Mouse (Mus musculus) hindbrain, embryonic 11.5 days (tissue): Measurements from ENCODE around the gene Polrmt. TPM values are rescaled to one million over a fixed set of nuclear protein-coding genes. Genes with fewer than 3 reads are reported as not detected.
"Not testable (repeated sequence)": the region's sequence is repeated elsewhere in the genome, so short reads cannot be mapped to it uniquely, and the experiment has no call there.

ENCODE experiments used
- ATAC-seq: fragments of 200-750 bp; cut with Nextera tagmentation; 2 replicates; pipeline ENCODE4 v1.8.0; 2017; ENCODE audit warnings: mild to moderate bottlenecking, moderate TSS enrichment, moderate library complexity; ENCODE audit not compliant: low FRiP score
- DNase-seq: peaks from one replicate; pipeline ENCODE4 v3.0.0-alpha.2; 2015; ENCODE audit warnings: low spot score
- H3K27ac ChIP-seq: fragments of 300-500 bp; sonication (generic); 2 replicates; pipeline ENCODE4 v1.5.1; 2014; ENCODE audit warnings: mild to moderate bottlenecking, low read depth, low read length
- H3K27me3 ChIP-seq: fragments of 300-500 bp; sonication (generic); 2 replicates; pipeline ENCODE4 v1.6.1; 2014; ENCODE audit warnings: mild to moderate bottlenecking, low read length, moderate library complexity, mixed read lengths; ENCODE audit not compliant: control insufficient read depth, insufficient read depth
- H3K36me3 ChIP-seq: fragments of 300-500 bp; sonication (generic); 2 replicates; pipeline ENCODE4 v1.6.1; 2014; ENCODE audit warnings: mild to moderate bottlenecking, low read length, moderate library complexity, mixed read lengths; ENCODE audit not compliant: control insufficient read depth, insufficient read depth
- H3K4me1 ChIP-seq: fragments of 300-500 bp; sonication (generic); replicated peaks from 2 replicates; pipeline ENCODE4 v1.6.1; 2014; ENCODE audit warnings: low read length, mixed read lengths; ENCODE audit not compliant: control insufficient read depth, insufficient read depth
- H3K4me2 ChIP-seq: fragments of 300-500 bp; sonication (generic); replicated peaks from 2 replicates; pipeline ENCODE4 v1.6.1; 2014; ENCODE audit warnings: mild to moderate bottlenecking, low read depth, low read length
- H3K4me3 ChIP-seq: fragments of 300-500 bp; sonication (generic); 2 replicates; pipeline ENCODE4 v1.5.1; 2014; ENCODE audit warnings: low read depth, low read length
- H3K9ac ChIP-seq: fragments of 300-500 bp; sonication (generic); 2 replicates; pipeline ENCODE4 v1.6.1; 2014; ENCODE audit warnings: low read depth, low read length
- H3K9me3 ChIP-seq: fragments of 300-500 bp; sonication (generic); 2 replicates; pipeline ENCODE4 v1.6.1; 2016; ENCODE audit warnings: low read length; ENCODE audit not compliant: control insufficient read depth
- WGBS: fragments of 180-500 bp; shearing (Covaris S2); extraction: QIAGEN DNeasy Blood & Tissue Kit; methylation state at CpG from one replicate; pipeline ENCODE4 v1.1.7; 2014; 5-methylcytosine and 5-hydroxymethylcytosine counted together
- polyA plus RNA-seq: library from polyadenylated mRNA; unstranded; fragments of >200 nt; fragmentation: Nextera tagmentation; extraction: Ambion mirVana; gene quantifications from 2 replicates; pipeline ENCODE4 v1.2.1, GENCODE M21; 2014

Gene Polrmt
- polyA plus RNA-seq, 1 experiment from 2014 or later: 26.8 TPM

- ATAC-seq (peak; percentile 96), DNase-seq (peak; percentile 100)
- peak within 1 kb of the TSS; percentile 67 for H3K4me3 ChIP-seq
- H3K36me3 ChIP-seq: no peaks in the 10 kb centered on the region
- H3K9me3 ChIP-seq: no peaks in the 10 kb centered on the region
- peak within 1 kb of the TSS; percentile 67 for H3K27ac ChIP-seq
- peak within 1 kb of the TSS; percentile 88 for H3K4me2 ChIP-seq
- WGBS: under 1% methylated on average over 50 of the region's 65 CpGs
- H3K27me3 ChIP-seq: no peaks in the 10 kb centered on the region
- H3K9ac ChIP-seq: peak within 1 kb of the TSS; percentile 85
- peaks cover 5% of the 10 kb centered on the region for H3K4me1 ChIP-seq
Observed at GRCm38 (mm10) chr10:79704065-79704969, 42.1 kb downstream of the Polrmt start, which contains the start of gene Bsg. Bsg (plus strand) TSS chr10:79704491.

DNA sequence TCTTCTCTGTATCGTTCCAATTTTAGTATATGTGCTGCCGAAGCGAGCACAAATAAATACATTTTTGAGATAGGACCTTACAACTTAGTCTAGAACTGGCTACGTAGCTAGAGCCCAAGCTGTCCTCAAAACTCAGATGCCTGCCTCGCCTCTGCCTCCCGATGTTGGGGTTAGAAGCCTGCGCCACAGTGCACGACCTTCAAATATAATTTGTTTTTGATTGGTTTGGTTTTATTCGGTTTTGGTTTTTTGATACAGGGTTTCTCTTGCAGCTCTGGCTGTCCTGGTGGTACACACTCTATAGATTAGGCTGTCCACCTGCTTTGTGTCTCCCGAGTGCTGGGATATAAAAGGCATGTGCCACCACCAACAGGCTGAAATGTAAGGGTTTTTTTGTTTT, 42.8 kb downstream of the Polrmt start:
- H3K4me3 ChIP-seq: peak overlapping the region; percentile 67
- H3K27ac ChIP-seq: 0 out of 2 replicates have a peak overlapping the region, but pooled peaks have one; percentile 27
- H3K4me1 ChIP-seq: peaks cover 5% of the 10 kb centered on the region
- no peaks in the 10 kb centered on the region for H3K27me3 ChIP-seq
- no peaks in the 10 kb centered on the region for H3K36me3 ChIP-seq
- ATAC-seq (peak; percentile 15), DNase-seq (no peak)
- H3K9ac ChIP-seq: no peak overlapping the region; the same call in 1 of the 2 replicates
- WGBS: 77% methylated on average over 10 of the region's 10 CpGs
- no peaks in the 10 kb centered on the region for H3K9me3 ChIP-seq
- peak overlapping the region; percentile 25; the same call in 1 of the 2 replicates for H3K4me2 ChIP-seq

- H3K27ac ChIP-seq, H3K9me3 ChIP-seq, H3K4me3 ChIP-seq, DNase-seq, ATAC-seq, H3K4me2 ChIP-seq, H3K36me3 ChIP-seq, H3K27me3 ChIP-seq, H3K4me1 ChIP-seq, H3K9ac ChIP-seq: not testable (repeated sequence)
- 91% methylated on average over 2 of the region's 4 CpGs for WGBS
Observed at GRCm38 (mm10) chr10:79702970-79703369, 43.4 kb downstream of the Polrmt start.

DNA sequence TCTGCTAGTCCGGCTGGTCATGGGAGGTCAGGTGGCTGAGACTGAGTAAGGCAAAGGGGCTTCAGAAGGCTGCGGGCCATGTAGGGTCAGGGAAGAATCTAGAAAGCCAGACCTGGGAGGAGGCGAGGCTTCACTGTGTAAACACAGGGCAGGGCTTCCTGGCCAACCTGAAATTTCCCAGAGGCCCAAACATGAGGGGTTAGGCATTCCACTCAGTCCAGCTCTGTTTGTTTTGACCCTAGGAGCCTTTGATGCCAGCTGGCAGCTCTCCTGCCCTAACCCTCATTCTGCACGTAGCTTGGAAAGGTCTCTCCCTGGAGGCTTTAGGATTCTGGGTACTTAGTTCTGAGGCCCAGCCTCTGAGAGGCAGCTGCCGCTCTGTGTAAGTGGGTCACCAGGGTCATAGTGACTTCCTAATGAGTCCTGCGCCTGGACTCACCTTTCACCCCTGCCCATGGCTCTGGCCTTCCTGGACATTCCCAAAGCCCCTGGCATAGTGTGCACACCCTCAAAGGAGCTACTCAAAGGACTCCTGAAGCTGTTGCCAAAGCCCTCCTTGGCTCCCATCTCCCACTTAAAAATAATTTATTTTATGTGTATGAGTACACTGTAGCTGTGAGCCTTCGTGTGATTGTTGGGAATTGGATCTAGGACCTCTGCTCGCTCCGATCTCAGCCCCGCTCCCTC, 44.8 kb downstream of the Polrmt start:
- ATAC-seq (no peak), DNase-seq (no peak)
- Histone ChIP-seq H3K4me3 (no peak overlapping the region), H3K4me1 (peaks cover 5% of the 10 kb centered on the region), H3K36me3 (no peaks in the 10 kb centered on the region), H3K27me3 (no peaks in the 10 kb centered on the region), H3K9ac (no peak overlapping the region), H3K4me2 (no peak overlapping the region), H3K27ac (no peak overlapping the region), H3K9me3 (no peaks in the 10 kb centered on the region)
- WGBS: 59% methylated on average over 10 of the region's 10 CpGs

DNA sequence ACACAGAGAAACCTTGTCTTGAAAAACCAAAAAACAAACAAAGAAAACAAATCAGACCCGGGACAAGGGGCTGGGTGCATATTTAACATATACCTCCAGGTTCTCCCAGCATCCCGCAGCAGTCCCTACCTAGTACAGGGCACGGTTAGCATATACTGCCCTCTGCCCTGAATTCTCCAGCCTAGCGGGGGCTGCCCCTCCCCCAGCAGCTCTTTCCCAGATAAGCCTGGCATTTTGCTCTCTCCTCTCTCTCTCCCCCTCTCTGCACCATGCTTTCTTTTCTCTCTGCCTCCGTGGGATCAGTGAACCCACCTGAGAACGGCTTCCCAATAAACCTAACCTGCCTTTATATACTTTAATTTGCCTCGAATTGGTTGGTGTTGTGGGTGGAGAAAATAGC, 45.7 kb downstream of the Polrmt start:
- ATAC-seq: no peak
- Histone ChIP-seq H3K27ac (no peak overlapping the region), H3K4me2 (no peak overlapping the region), H3K27me3 (no peaks in the 10 kb centered on the region), H3K4me1 (peaks cover 5% of the 10 kb centered on the region; the same call in 1 of the 2 replicates), H3K4me3 (no peak overlapping the region), H3K9me3 (no peaks in the 10 kb centered on the region), H3K36me3 (no peaks in the 10 kb centered on the region), H3K9ac (no peak overlapping the region)
- WGBS: 47% methylated on average over 7 of the region's 7 CpGs
- no peak for DNase-seq

- Histone ChIP-seq H3K27ac (no peak overlapping the region), H3K4me2 (no peak overlapping the region), H3K27me3 (no peaks in the 10 kb centered on the region), H3K9me3 (no peaks in the 10 kb centered on the region), H3K4me1 (no peaks in the 10 kb centered on the region), H3K9ac (no peak overlapping the region), H3K36me3 (no peaks in the 10 kb centered on the region), H3K4me3 (no peak overlapping the region)
- ATAC-seq (no peak), DNase-seq (no peak)
- WGBS: 96% methylated on average over 6 of the region's 6 CpGs
Observed at GRCm38 (mm10) chr10:79698459-79698858, 47.9 kb downstream of the Polrmt start.

GRCm38 (mm10) chr10:79697916-79698315, 48.5 kb downstream of the Polrmt start:
- Histone ChIP-seq H3K4me2 (no peak overlapping the region), H3K4me1 (no peaks in the 10 kb centered on the region), H3K9me3 (no peaks in the 10 kb centered on the region), H3K9ac (no peak overlapping the region), H3K27me3 (no peaks in the 10 kb centered on the region), H3K27ac (no peak overlapping the region), H3K4me3 (no peak overlapping the region), H3K36me3 (no peaks in the 10 kb centered on the region)
- ATAC-seq (no peak), DNase-seq (no peak)
- WGBS: 81% methylated on average over 6 of the region's 6 CpGs

GRCm38 (mm10) chr10:79696129-79696651, 50.2 kb downstream of the Polrmt start:
- H3K27me3 ChIP-seq: no peaks in the 10 kb centered on the region
- H3K9ac ChIP-seq: no peak overlapping the region
- 64% methylated on average over 9 of the region's 9 CpGs for WGBS
- no peak for DNase-seq
- no peaks in the 10 kb centered on the region for H3K4me1 ChIP-seq
- no peak for ATAC-seq
- H3K27ac ChIP-seq: no peak overlapping the region
- H3K4me2 ChIP-seq: no peak overlapping the region
- no peaks in the 10 kb centered on the region for H3K36me3 ChIP-seq
- H3K4me3 ChIP-seq: no peak overlapping the region
- no peaks in the 10 kb centered on the region for H3K9me3 ChIP-seq
